Mouse (Mus musculus) embryonic facial prominence, embryonic 11.5 days (tissue): ENCODE measurements around the gene Fut11. TPM values are rescaled to one million over a fixed set of nuclear protein-coding genes. Genes with fewer than 3 reads are reported as not detected.
A peak's percentile ranks its signal among the peaks of the same experiment; 100 is the strongest.

Experiments
- ATAC-seq: fragments of 200-750 bp; cut with Nextera tagmentation; replicated peaks from 2 replicates; pipeline ENCODE4 v1.8.0; 2017; ENCODE audit warnings: low read depth; ENCODE audit not compliant: insufficient number of reproducible peaks, low FRiP score, low TSS enrichment
- DNase-seq: peaks from one replicate; pipeline ENCODE4 v3.0.0-alpha.2; 2015; ENCODE audit warnings: low spot score
- H3K27ac ChIP-seq: fragments of 300-500 bp; sonication (generic); replicated peaks from 2 replicates; pipeline ENCODE4 v1.5.1; 2014; ENCODE audit warnings: mild to moderate bottlenecking, low read depth, low read length, control low read depth
- H3K27me3 ChIP-seq: fragments of 300-500 bp; sonication (generic); 2 replicates; pipeline ENCODE4 v1.6.1; 2014; ENCODE audit warnings: mild to moderate bottlenecking, low read length, moderate library complexity, mixed read lengths; ENCODE audit not compliant: control insufficient read depth, insufficient read depth
- H3K36me3 ChIP-seq: fragments of 300-500 bp; sonication (generic); replicated peaks from 2 replicates; pipeline ENCODE4 v1.6.1; 2014; ENCODE audit warnings: low read depth, mild to moderate bottlenecking, low read length, moderate library complexity, mixed read lengths; ENCODE audit not compliant: control insufficient read depth, insufficient read depth
- H3K4me1 ChIP-seq: fragments of 300-500 bp; sonication (generic); 2 replicates; pipeline ENCODE4 v1.6.1; 2014; ENCODE audit warnings: low read length, mixed read lengths; ENCODE audit not compliant: control insufficient read depth, insufficient read depth
- H3K4me2 ChIP-seq: fragments of 300-500 bp; sonication (generic); 2 replicates; pipeline ENCODE4 v1.6.1; 2014; ENCODE audit warnings: low read depth, mild to moderate bottlenecking, control low read depth, low read length, moderate library complexity
- H3K4me3 ChIP-seq: fragments of 300-500 bp; sonication (generic); 2 replicates; pipeline ENCODE4 v1.5.1; 2014; ENCODE audit warnings: low read depth, low read length, control low read depth
- H3K9ac ChIP-seq: fragments of 300-500 bp; sonication (generic); replicated peaks from 2 replicates; pipeline ENCODE4 v1.6.1; 2014; ENCODE audit warnings: mild to moderate bottlenecking, control low read depth, low read length
- H3K9me3 ChIP-seq: fragments of 300-500 bp; sonication (generic); replicated peaks from 2 replicates; pipeline ENCODE4 v1.6.1; 2016; ENCODE audit warnings: mild to moderate bottlenecking, low read length, inconsistent platforms, mixed read lengths; ENCODE audit not compliant: control insufficient read depth
- WGBS: fragments of 180-500 bp; shearing (Covaris S2); extraction: QIAGEN DNeasy Blood & Tissue Kit; methylation state at CpG from one replicate; pipeline ENCODE4 v1.1.7; 2014; 5-methylcytosine and 5-hydroxymethylcytosine counted together
- polyA plus RNA-seq: library from polyadenylated mRNA; unstranded; fragments of >200 nt; fragmentation: Nextera tagmentation; extraction: Ambion mirVana; gene quantifications from 2 replicates; pipeline ENCODE4 v1.2.1, GENCODE M21; 2014

The Fut11 gene
- polyA plus RNA-seq, 1 experiment from 2014 or later = 21.0 TPM

DNA sequence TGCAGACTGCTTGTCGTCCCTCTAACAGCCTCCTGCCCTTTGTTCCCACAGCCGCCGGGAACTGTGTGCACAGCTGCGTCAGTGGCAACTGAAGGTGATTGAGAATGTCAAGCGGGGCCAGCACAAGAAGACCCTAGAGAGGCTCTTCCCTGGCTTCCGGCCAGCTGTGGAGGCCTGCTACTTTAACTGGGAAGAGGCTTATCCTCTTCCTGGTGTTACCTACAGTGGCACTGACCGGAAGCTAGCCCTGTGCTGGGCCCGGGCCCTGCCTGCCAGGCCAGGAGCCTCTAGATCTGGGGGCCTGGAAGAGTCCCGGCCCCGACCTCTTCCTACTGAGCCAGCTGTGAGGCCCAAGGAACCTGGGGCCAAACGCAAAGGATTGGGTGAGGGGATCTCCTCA is 19.1 kb downstream of the Fut11 start:
- H3K27ac ChIP-seq = no peak overlapping the region
- no peaks in the 10 kb centered on the region for H3K27me3 ChIP-seq
- H3K4me1 ChIP-seq = no peaks in the 10 kb centered on the region; the same call in 1 of the 2 replicates
- DNase-seq = no peak
- no peak overlapping the region for H3K4me2 ChIP-seq
- WGBS = 80% methylated on average over 11 of the region's 11 CpGs
- no peak overlapping the region for H3K9ac ChIP-seq
- H3K4me3 ChIP-seq = no peak overlapping the region
- H3K9me3 ChIP-seq = no peaks in the 10 kb centered on the region
- peaks cover 33% of the 10 kb centered on the region for H3K36me3 ChIP-seq
- no peak for ATAC-seq

DNA sequence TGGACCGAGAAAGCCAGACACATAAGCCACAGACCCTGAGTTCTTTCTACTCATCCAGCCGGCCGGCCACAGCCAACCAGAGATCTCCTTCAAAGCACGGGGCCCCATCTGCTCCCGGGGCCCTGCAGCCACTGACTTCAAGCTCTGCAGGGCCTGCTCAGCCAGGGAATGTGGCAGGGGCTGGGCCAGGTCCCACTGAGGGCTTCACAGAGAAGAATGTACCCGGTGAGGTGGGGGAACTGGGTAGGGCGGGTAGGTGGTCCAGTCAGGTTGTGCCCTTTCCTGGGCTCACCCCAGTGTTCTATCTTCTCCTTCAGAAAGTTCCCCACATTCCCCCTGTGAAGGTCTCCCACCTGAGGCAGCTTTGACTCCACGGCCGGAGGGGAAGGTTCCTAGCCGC is 23.7 kb downstream of the Fut11 start:
- H3K4me3 ChIP-seq = no peak overlapping the region
- H3K9ac ChIP-seq = no peak overlapping the region
- ATAC-seq = no peak
- peaks cover 33% of the 10 kb centered on the region for H3K36me3 ChIP-seq
- no peak for DNase-seq
- no peak overlapping the region for H3K4me2 ChIP-seq
- H3K9me3 ChIP-seq = no peaks in the 10 kb centered on the region
- no peak overlapping the region for H3K27ac ChIP-seq
- H3K4me1 ChIP-seq = no peaks in the 10 kb centered on the region
- H3K27me3 ChIP-seq = no peaks in the 10 kb centered on the region
- 90% methylated on average over 10 of the region's 10 CpGs for WGBS

DNA sequence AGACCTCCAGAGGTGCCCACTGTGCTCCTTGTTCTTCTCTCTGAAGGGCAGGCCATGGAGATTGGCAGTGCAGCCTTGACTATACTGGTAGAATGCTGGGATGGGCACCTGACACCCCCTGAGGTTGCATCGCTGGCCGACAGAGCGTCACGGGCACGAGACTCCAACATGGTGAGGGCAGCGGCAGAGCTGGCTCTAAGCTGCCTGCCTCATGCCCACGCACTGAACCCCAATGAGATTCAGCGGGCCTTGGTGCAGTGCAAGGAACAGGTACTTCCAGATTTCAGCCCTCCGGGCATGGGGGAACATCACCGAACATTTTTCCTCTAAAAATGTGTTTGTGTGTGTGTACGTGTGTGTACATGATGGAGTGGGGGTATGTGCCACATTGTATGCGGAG is 25.0 kb downstream of the Fut11 start:
- 91% methylated on average over 12 of the region's 12 CpGs for WGBS
- H3K27ac ChIP-seq = no peak overlapping the region
- no peaks in the 10 kb centered on the region for H3K4me1 ChIP-seq
- no peaks in the 10 kb centered on the region for H3K9me3 ChIP-seq
- H3K4me3 ChIP-seq = no peak overlapping the region
- H3K4me2 ChIP-seq = no peak overlapping the region
- DNase-seq (no peak), ATAC-seq (no peak)
- no peaks in the 10 kb centered on the region for H3K27me3 ChIP-seq
- H3K9ac ChIP-seq = no peak overlapping the region
- peaks cover 27% of the 10 kb centered on the region for H3K36me3 ChIP-seq

DNA sequence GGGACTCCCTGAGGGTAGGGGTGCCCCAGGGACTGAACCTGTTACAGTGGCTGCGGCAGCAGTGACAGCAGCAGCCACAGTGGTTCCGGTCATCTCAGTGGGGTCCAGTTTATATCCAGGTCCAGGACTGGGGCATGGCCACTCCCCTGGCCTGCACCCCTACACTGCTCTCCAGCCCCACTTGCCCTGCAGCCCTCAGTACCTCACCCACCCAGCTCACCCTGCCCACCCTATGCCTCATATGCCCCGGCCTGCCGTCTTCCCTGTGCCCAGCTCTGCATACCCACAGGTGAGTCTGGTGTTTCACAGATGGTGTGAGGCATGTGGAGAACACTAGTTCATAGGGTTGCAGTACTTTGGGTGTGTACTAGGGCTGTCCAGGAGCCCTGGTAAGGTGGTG is 26.6 kb downstream of the Fut11 start:
- H3K27me3 ChIP-seq = no peaks in the 10 kb centered on the region
- peaks cover 18% of the 10 kb centered on the region for H3K36me3 ChIP-seq
- H3K27ac ChIP-seq = no peak overlapping the region
- ATAC-seq (0 out of 2 replicates have a peak, but pooled peaks have one; percentile 42), DNase-seq (no peak)
- H3K9me3 ChIP-seq = no peaks in the 10 kb centered on the region
- H3K9ac ChIP-seq = no peak overlapping the region
- WGBS = 90% methylated on average over 4 of the region's 4 CpGs
- H3K4me3 ChIP-seq = no peak overlapping the region
- no peak overlapping the region for H3K4me2 ChIP-seq
- H3K4me1 ChIP-seq = no peaks in the 10 kb centered on the region

DNA sequence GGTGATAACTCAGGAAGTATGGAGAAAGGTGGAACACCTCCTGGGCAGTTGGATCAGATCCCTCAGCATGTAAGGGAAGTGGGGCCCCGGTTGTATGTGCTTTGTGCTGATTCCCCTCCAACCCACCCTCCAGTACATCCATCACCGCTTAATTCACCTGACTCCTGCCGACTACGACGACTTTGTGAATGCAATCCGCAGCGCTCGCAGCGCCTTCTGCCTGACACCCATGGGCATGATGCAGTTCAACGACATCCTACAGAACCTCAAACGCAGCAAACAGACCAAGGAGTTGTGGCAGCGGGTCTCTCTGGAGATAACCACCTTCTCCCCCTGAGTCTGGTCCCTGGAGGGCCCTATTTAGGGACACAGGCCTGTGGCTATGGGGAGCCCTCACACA is 28.2 kb downstream of the Fut11 start:
- Histone ChIP-seq H3K4me2 (no peak overlapping the region), H3K9me3 (no peaks in the 10 kb centered on the region), H3K36me3 (peaks cover 18% of the 10 kb centered on the region), H3K27me3 (no peaks in the 10 kb centered on the region), H3K4me1 (no peaks in the 10 kb centered on the region), H3K4me3 (no peak overlapping the region), H3K9ac (no peak overlapping the region), H3K27ac (no peak overlapping the region)
- DNase-seq = no peak
- 94% methylated on average over 12 of the region's 12 CpGs for WGBS
- no peak for ATAC-seq

DNA sequence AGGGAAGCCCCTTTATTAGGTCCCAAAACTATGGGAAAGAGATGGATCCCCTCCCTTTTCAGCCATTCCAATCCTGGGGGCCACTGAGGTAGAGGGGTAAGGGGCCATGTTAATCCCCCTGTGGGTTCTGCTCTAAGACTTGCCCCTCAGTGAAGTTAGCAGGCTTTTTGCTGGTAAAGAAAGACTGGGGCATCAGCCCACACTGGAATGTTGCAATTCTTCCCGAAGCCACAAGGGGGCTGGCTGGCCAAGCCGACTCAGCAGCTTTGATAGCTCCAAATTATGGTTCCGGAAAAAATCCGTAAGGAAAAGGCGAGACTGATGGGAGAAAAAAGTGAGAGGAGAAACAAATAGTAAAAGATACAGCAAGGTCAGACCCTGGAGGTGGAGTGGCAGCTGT is 29.3 kb downstream of the Fut11 start:
- H3K4me3 ChIP-seq = no peak overlapping the region
- no peak overlapping the region for H3K9ac ChIP-seq
- DNase-seq = peak; percentile 74
- no peaks in the 10 kb centered on the region for H3K9me3 ChIP-seq
- no peak overlapping the region for H3K4me2 ChIP-seq
- H3K27me3 ChIP-seq = no peaks in the 10 kb centered on the region
- no peak for ATAC-seq
- no peaks in the 10 kb centered on the region for H3K4me1 ChIP-seq
- no peak overlapping the region for H3K27ac ChIP-seq
- peaks cover 10% of the 10 kb centered on the region for H3K36me3 ChIP-seq
- WGBS = 43% methylated on average over 5 of the region's 5 CpGs

DNA sequence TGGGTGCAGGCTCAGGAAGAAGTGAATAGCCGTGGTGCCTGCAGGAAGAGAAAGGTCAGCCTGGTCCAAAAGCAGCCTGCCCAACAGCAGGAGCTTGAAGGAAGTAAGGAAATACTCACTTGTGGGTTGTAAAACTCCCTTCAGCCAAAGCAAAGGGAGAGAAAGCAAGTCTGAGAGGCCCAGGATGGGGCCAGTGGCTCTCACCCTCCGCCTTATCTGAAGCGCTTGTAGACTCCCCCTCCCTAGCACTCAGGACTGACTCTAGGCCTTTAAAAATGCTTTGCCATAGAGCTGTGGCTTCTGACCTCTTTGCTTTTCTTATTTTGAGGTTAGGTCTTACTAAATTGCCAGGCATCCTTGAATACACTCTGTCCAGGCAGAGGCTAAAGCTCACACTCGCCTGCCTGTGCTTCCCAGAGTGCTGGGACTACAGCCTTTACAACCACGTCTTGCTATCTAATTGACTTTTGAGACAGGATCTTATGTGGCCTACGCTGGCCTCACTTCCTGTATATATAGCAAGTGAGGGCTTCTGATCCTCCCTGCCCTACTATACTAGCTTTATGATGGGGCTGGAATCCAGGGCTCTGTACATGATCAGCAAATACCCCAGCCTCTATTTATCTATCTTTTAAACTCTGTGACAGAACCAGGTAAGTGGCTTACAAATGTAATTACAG is 31.0 kb downstream of the Fut11 start:
- Histone ChIP-seq H3K9ac (no peak overlapping the region), H3K9me3 (no peaks in the 10 kb centered on the region), H3K27ac (no peak overlapping the region), H3K4me3 (no peak overlapping the region), H3K4me2 (no peak overlapping the region), H3K36me3 (peaks cover 15% of the 10 kb centered on the region), H3K4me1 (no peaks in the 10 kb centered on the region), H3K27me3 (no peaks in the 10 kb centered on the region)
- no peak for DNase-seq
- WGBS = 77% methylated on average over 6 of the region's 6 CpGs
- no peak for ATAC-seq

DNA sequence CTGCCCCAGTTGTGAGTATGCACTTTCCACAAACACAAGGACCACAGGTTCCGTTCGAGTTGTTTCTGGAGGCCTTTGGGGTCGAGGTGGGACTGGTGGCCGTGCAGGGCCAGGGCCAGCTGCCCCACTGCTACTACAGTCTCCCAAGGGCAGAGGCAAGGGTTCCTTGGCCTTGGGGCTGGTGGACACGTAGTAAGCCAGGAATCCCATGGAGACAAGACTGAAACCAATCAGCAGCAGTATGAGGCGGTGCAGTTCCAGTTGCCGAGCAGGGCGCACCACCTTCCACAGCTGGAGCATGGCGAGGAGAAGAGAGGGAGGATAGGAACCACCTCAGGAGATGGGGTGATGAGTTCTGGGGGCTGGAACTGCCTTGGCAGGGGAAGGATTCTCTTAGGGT is 35.1 kb downstream of the Fut11 start:
- H3K36me3 ChIP-seq = peaks cover 9% of the 10 kb centered on the region
- H3K4me1 ChIP-seq = no peaks in the 10 kb centered on the region
- no peak overlapping the region for H3K4me3 ChIP-seq
- DNase-seq = no peak
- H3K4me2 ChIP-seq = no peak overlapping the region
- no peaks in the 10 kb centered on the region for H3K27me3 ChIP-seq
- WGBS = 93% methylated on average over 9 of the region's 9 CpGs
- no peak overlapping the region for H3K27ac ChIP-seq
- H3K9me3 ChIP-seq = no peaks in the 10 kb centered on the region
- no peak for ATAC-seq
- H3K9ac ChIP-seq = no peak overlapping the region
